Mouse (Mus musculus): ENCODE data around the gene Utp4. TPM values are rescaled to one million over a fixed set of nuclear protein-coding genes. Genes with fewer than 3 reads are reported as not detected.
A peak's percentile ranks its signal among the peaks of the same experiment; 100 is the strongest.
"Not testable (repeated sequence)": the region's sequence is repeated elsewhere in the genome, so short reads cannot be mapped to it uniquely, and the experiment has no call there.

The Utp4 gene
- polyA plus RNA-seq, 1 experiment from 2014 or later = 44.6 TPM

DNA sequence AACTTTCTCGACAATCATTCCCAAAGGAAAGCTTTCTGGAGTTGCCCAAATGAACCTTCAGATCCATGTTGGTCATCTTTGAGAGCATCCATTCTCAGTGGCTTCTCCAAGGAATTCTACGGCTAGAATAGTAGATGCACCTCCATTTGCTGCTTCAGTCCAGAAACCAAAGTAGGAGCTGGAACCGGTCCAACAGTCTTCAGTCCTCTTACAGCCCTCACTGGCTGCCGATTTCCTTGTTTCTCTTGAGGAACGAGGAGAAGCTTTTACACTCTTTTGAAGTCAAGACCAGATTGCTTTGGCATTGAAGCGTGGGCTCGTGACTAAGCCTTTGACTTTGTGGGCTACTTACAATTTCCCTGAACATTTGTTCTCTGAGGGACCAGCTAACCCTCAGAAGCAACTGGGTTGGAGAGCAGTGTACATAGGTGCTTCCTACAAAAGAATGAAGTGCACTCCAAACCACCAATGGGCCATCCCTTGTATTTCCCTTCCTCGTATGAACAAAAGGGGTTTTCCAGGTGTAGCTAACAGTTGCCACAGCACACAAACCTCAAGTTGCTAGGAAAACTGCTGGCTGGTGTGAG is 13.2 kb upstream of the Utp4 start:
- Histone ChIP-seq H3K27ac (no peak overlapping the region), H3K27me3 (replicated peaks) (no peaks in the 10 kb centered on the region), H3K9me3 (no peaks in the 10 kb centered on the region), H3K4me3 (no peak overlapping the region), H3K36me3 (replicated peaks) (peaks cover 11% of the 10 kb centered on the region; the same call in 1 of the 2 replicates), H3K4me2 (no peak overlapping the region), H3K4me1 (no peaks in the 10 kb centered on the region), H3K9ac (no peak overlapping the region)
- no peak for ATAC-seq (replicated peaks)
- 91% methylated on average over 8 of the region's 8 CpGs for WGBS

DNA sequence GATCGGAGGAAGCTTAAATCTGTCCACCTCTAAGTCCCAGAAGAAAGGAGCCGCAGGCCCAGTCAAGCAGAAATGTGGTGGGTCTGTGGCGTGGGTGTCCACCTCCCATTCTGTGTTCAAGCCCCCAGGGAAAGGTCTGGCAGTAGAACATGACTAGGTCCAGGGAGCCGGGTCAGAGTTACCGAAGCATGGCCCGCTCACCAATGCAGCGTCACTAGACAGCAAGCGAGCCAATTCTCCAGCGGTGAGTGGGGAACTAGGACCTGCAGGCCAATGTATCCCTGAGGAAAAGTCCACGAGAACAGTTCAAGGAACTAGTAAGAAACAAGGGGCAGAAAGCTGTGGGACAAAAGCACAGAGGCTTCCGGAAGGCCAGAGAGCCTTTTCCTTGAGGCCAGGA is 9.3 kb upstream of the Utp4 start:
- H3K36me3 ChIP-seq (replicated peaks) = peaks cover 21% of the 10 kb centered on the region; the same call in 1 of the 2 replicates
- 93% methylated on average over 11 of the region's 11 CpGs for WGBS
- not testable (repeated sequence) for H3K4me2 ChIP-seq; H3K27me3 ChIP-seq (replicated peaks); H3K4me3 ChIP-seq; H3K27ac ChIP-seq; H3K4me1 ChIP-seq; H3K9me3 ChIP-seq; H3K9ac ChIP-seq; ATAC-seq (replicated peaks)

DNA sequence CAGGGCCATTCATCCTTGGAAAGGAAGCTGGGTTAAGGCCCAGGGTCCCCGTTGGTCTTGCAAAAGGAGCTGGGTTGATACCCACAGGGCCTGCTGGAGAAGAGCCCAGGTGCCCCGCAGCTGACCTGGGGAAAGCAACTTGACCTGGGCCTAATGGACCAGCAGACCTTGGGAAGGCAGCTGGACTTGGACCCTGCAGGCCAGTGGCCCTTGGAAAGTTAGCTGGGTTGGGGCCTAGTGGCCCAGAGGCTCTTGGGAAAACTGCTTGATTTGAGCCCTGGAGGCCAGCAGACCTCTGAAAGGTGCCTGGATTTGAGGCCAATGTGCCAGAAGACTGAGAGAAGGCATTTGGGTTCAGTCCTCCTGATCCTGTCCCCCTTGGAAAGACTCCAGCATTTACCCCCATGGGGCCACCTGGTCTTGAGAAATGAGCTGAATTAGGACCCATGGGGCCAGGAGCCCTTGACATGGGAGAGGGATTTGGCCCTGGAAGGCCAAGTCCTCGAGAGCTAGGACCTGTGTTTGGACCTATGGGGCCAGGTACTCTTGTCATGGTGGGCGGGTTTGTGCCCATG is 8.5 kb upstream of the Utp4 start:
- H3K27ac ChIP-seq; H3K9ac ChIP-seq; H3K27me3 ChIP-seq (replicated peaks); H3K4me1 ChIP-seq; H3K4me2 ChIP-seq; H3K4me3 ChIP-seq; ATAC-seq (replicated peaks); H3K9me3 ChIP-seq: not testable (repeated sequence)
- peaks cover 21% of the 10 kb centered on the region; the same call in 1 of the 2 replicates for H3K36me3 ChIP-seq (replicated peaks)
- 98% methylated on average over 4 of the region's 4 CpGs for WGBS

DNA sequence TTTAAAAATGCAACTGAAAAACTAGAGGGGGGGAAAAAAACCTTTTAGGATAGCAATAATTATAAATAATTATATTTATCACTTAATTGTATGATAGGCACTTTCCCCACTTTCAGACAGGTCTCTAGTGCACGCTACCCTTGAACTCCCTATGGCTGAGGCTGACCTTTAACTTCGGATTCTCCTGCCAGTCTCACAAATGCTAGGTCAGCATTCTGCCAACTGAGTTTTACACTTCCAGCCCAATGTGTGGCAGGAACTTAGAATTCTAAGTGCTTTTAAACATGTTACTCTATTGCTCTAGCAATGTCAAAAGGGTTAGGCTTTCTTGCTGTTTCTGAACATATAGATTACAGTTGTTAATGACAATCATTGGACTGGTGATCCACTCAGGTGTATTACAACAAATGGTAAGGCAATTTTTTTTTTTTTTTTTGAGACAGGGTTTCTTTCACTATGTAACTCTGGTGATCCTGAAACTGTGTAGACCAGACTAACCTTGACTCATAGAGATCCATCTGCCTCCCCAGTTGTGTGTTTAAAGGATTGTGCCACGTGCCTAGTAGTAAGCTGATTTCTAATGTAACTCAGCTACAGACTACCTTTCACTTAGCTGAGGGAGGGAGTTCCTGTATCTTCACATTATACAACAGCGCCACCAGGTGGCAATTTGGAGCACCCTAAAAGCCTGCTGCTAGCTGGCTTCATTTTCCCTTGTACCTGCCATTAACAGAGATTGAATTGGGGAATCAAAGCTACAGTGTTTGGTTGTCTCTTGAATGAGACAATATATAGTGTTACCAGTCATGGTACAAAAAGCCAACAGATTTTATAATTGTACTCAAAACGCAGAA is 5.9 kb upstream of the Utp4 start:
- Histone ChIP-seq H3K9ac (no peak overlapping the region), H3K36me3 (replicated peaks) (peaks cover 21% of the 10 kb centered on the region; the same call in 1 of the 2 replicates), H3K4me2 (no peak overlapping the region), H3K4me3 (no peak overlapping the region), H3K27me3 (replicated peaks) (no peaks in the 10 kb centered on the region), H3K9me3 (no peaks in the 10 kb centered on the region), H3K4me1 (peaks cover 12% of the 10 kb centered on the region), H3K27ac (no peak overlapping the region)
- WGBS = 46% methylated on average over 5 of the region's 5 CpGs
- peak; percentile 67; the same call in 1 of the 2 replicates for ATAC-seq (replicated peaks)

DNA sequence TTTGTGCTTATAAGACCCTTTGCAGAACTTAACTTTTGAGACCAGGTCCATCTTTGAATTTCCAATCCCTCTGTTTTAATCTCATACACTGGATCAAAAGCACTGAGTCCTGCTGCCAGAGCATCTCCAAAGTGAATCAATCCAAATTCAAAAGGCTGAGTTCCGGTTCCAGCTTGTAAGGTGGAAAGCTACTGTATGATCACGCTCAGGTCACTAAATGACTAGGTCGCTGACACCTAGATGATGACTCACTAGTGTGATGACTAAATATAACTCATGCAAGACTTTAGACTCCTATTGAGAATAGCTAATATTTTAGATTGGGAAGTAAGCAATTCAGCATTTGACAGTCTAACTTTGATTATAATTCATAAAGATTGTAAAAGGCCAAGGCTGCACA is 4.6 kb upstream of the Utp4 start:
- Histone ChIP-seq H3K27ac (no peak overlapping the region), H3K9ac (no peak overlapping the region), H3K4me3 (no peak overlapping the region), H3K4me2 (no peak overlapping the region), H3K27me3 (replicated peaks) (no peaks in the 10 kb centered on the region), H3K9me3 (no peaks in the 10 kb centered on the region), H3K36me3 (replicated peaks) (peaks cover 12% of the 10 kb centered on the region; the same call in 1 of the 2 replicates), H3K4me1 (peaks cover 13% of the 10 kb centered on the region)
- WGBS = 88% methylated on average over 3 of the region's 3 CpGs
- ATAC-seq (replicated peaks) = no peak

DNA sequence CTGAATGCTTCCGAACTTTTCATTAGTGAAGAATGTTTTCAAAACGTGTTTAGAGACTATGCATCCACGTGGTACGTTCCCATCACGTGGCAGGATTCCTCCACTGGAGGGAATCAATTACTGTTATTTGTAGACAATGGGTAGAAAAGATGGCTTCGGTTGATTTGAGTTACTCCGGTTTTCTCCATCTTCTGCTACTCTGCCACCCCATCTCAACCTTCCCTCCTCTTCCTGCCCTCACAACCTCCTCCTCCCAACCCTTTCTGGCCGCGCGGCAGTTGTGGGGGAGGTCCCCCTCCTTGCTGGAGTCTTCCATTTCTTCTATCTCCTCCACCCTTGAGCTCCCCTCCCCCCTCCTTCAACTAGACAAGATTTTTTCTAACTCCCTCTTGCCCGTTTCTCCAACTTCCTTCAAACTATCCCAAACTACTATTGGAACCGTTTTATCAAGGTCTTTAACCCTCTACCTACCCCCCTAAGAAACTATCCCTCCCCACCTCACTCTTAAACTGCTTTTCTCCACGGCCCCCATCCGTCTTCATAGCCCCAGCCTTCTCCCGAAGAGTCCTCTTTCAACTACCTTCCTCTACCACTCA is 1.1 kb upstream of the Utp4 start:
- no peaks in the 10 kb centered on the region for H3K27me3 ChIP-seq (replicated peaks)
- peak overlapping the region; percentile 96 for H3K27ac ChIP-seq
- no peak for ATAC-seq (replicated peaks)
- H3K4me3 ChIP-seq = peak overlapping the region; percentile 100
- peak overlapping the region; percentile 89 for H3K4me2 ChIP-seq
- H3K9ac ChIP-seq = peak overlapping the region; percentile 95
- under 1% methylated on average over 15 of the region's 15 CpGs for whole genome bisulfite sequencing
- H3K9me3 ChIP-seq = no peaks in the 10 kb centered on the region
- H3K36me3 ChIP-seq (replicated peaks) = no peaks in the 10 kb centered on the region; the same call in 1 of the 2 replicates
- H3K4me1 ChIP-seq = peaks cover 26% of the 10 kb centered on the region

DNA sequence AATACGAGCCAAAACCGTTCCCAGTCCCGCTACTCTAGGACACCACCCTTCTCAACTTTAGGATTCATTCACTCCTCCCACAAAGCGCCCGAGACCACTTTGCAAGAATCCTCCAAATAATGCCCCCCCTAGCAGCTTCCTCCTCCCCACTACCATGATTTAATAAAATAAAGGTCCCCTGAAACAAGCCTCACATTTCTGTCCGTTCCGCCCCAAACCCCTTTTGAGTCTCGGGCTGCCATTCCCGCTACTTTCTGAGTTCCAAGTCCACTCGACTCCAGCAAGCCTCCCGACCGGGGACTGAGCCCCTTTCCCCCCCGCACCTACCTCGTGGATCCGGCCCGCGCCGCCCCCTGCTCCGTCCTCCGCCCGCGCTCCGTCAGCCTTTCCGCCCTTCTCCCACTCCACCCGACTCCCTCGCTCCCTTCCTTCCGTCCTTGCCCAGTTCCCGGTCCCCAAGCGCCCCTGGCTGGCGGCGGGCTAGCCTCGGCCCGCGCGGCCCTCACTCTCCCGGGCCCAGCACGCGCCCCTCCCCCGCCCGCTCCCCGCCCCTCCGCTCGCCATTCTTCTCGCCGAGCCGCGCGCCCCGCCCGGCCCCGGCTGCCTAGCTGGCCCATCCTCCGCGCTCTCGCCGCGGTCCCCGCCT is 507 bp upstream of the Utp4 start:
- Histone ChIP-seq H3K9me3 (no peaks in the 10 kb centered on the region), H3K4me3 (peak overlapping the region; percentile 100), H3K36me3 (replicated peaks) (no peaks in the 10 kb centered on the region; the same call in 1 of the 2 replicates), H3K4me1 (peaks cover 26% of the 10 kb centered on the region), H3K27ac (peak overlapping the region; percentile 96), H3K27me3 (replicated peaks) (no peaks in the 10 kb centered on the region), H3K9ac (peak overlapping the region; percentile 95), H3K4me2 (peak overlapping the region; percentile 89)
- WGBS = under 1% methylated on average over 44 of the region's 57 CpGs
- ATAC-seq (replicated peaks) = peak; percentile 85

DNA sequence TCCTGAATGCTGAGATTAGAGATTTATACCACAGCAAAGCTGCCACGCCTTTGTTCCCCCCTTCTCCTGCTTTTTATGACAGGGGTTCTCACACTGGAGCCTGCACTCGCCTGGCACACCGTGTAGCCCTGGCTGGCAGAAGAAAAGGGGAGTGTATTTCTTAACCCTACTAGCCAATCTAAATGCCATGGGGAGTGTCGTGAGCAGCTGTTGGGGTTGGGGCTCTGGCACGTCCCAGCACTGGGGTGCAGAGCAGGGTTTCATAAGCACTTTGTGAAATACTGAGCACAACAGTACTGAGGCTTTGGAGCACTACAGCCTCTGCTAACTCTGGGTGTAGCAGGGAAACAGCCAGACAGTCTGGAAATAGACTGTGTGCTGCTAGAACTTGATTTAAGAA is 6.0 kb downstream of the Utp4 start:
- Histone ChIP-seq H3K27me3 (replicated peaks) (no peaks in the 10 kb centered on the region), H3K4me1 (peaks cover 6% of the 10 kb centered on the region), H3K4me3 (no peak overlapping the region), H3K27ac (no peak overlapping the region), H3K9me3 (no peaks in the 10 kb centered on the region), H3K4me2 (no peak overlapping the region), H3K9ac (no peak overlapping the region), H3K36me3 (replicated peaks) (peaks cover 50% of the 10 kb centered on the region)
- no peak for ATAC-seq (replicated peaks)
- 88% methylated on average over 5 of the region's 5 CpGs for WGBS

DNA sequence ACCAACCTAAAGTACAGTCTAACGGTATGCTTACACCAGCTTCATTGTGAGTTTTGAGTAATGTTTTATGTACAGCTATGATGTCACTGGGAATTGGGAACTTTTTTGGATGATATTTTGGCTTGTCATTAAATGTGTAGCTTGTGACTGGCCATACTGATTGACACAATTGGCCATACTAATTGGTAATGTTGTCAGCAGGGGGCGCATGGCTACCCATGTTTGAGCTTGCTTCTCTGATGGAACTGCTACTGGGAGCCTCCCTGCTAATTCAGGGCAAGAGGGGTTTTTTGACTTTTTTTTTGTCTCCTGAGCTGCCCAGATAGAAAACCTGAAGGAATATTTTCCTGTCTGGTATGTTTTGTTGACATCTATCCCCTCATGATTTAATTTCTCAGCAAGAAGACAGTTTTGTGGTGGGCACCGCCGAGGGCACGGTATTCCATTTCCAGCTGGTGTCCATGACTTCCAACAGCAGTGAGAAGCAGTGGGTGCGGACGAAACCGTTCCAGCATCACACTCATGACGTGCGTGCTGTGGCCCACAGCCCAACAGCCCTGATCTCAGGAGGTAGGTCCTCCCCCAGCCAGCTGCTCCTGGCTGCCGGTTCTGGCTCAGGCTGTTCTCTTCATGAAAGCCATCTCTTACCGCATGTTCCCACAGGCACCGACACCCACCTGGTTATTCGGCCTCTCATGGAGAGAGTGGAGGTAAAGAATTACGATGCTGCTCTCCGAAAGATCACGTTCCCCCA is 12.5 kb downstream of the Utp4 start:
- no peaks in the 10 kb centered on the region for H3K4me1 ChIP-seq
- H3K4me3 ChIP-seq = no peak overlapping the region
- no peaks in the 10 kb centered on the region for H3K27me3 ChIP-seq (replicated peaks)
- 94% methylated on average over 17 of the region's 17 CpGs for WGBS
- no peak overlapping the region for H3K27ac ChIP-seq
- H3K4me2 ChIP-seq = no peak overlapping the region
- H3K9me3 ChIP-seq = no peaks in the 10 kb centered on the region
- no peak overlapping the region for H3K9ac ChIP-seq
- no peak for ATAC-seq (replicated peaks)
- peaks cover 43% of the 10 kb centered on the region for H3K36me3 ChIP-seq (replicated peaks)

DNA sequence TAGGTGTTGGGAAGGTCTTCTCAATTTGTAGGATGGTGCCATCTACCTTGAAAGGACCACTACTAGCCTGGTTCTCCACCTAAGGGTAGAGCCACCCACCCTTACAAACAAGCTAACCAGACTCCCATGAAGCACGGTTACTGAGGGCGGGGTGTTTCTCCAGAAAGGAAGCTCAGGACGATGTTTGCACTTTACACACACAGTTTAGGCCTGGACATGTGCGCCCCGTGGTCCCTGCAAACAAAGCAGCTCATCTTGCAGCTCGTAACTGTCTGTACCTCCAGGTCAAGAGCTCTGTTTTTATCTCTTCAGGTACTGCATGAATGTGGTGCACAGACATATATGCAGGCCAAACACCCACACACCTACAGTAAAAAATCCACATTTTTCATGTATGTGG is 13.2 kb downstream of the Utp4 start:
- Histone ChIP-seq H3K27me3 (replicated peaks) (no peaks in the 10 kb centered on the region), H3K4me2 (no peak overlapping the region), H3K9me3 (no peaks in the 10 kb centered on the region), H3K9ac (no peak overlapping the region), H3K36me3 (replicated peaks) (peaks cover 38% of the 10 kb centered on the region), H3K27ac (no peak overlapping the region), H3K4me1 (no peaks in the 10 kb centered on the region), H3K4me3 (no peak overlapping the region)
- WGBS = 95% methylated on average over 6 of the region's 6 CpGs
- no peak for ATAC-seq (replicated peaks)

DNA sequence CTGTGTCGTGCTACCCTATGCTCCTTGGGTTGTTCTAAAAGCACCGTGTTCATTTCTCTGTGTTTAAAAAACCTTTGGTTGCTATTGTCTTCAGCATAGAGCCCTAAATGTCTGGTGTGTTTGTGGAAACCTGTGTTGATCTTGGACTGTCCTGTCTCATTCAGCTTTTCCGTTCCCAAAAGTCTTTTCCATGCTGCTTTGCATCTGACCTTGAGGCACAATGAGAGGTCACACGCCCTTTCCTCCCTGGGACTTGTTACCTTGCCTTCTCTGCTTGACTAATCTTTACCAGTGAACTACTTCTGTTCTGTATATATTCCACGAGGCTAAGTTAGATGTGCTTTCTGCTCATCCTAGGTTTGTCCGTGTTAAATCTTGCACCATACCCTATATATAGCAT is 14.0 kb downstream of the Utp4 start:
- no peak for ATAC-seq (replicated peaks)
- Histone ChIP-seq H3K4me3 (no peak overlapping the region), H3K27me3 (replicated peaks) (no peaks in the 10 kb centered on the region), H3K36me3 (replicated peaks) (peaks cover 35% of the 10 kb centered on the region), H3K9me3 (no peaks in the 10 kb centered on the region), H3K27ac (no peak overlapping the region), H3K4me1 (no peaks in the 10 kb centered on the region), H3K4me2 (no peak overlapping the region), H3K9ac (no peak overlapping the region)
- 90% methylated on average over 6 of the region's 6 CpGs for WGBS

Measured in midbrain, embryonic 15.5 days (tissue).